Mouse (Mus musculus) stomach, embryonic 14.5 days (tissue): ENCODE measurements around the gene Ddah1. TPM values are rescaled to one million over a fixed set of nuclear protein-coding genes. Genes with fewer than 3 reads are reported as not detected.

ENCODE experiments used
- ATAC-seq: fragments of 200-750 bp; cut with Nextera tagmentation; 2 replicates; pipeline ENCODE4 v1.8.0; 2017; ENCODE audit warnings: low read depth, moderate TSS enrichment; ENCODE audit not compliant: insufficient number of reproducible peaks, insufficient read depth, low FRiP score
- H3K27ac ChIP-seq: fragments of 300-500 bp; sonication (generic); 2 replicates; pipeline ENCODE4 v1.5.1; 2014; ENCODE audit warnings: mild to moderate bottlenecking, low read length, moderate library complexity, mixed read lengths
- H3K27me3 ChIP-seq: fragments of 300-500 bp; sonication (generic); 2 replicates; pipeline ENCODE4 v1.6.1; 2014; ENCODE audit warnings: low read length, control low read depth, mixed read lengths; ENCODE audit not compliant: control insufficient read depth, insufficient read depth
- H3K36me3 ChIP-seq: fragments of 300-500 bp; sonication (generic); 2 replicates; pipeline ENCODE4 v1.6.1; 2014; ENCODE audit warnings: mild to moderate bottlenecking, control low read depth, low read length, moderate library complexity, mixed read lengths; ENCODE audit not compliant: control insufficient read depth, insufficient read depth
- H3K4me1 ChIP-seq: fragments of 300-500 bp; sonication (generic); 2 replicates; pipeline ENCODE4 v1.6.1; 2014; ENCODE audit warnings: low read length, control low read depth, mixed read lengths; ENCODE audit not compliant: control insufficient read depth, insufficient read depth
- H3K4me2 ChIP-seq: fragments of 300-500 bp; sonication (generic); replicated peaks from 2 replicates; pipeline ENCODE4 v1.6.1; 2014; ENCODE audit warnings: low read depth, low read length, control low read depth
- H3K4me3 ChIP-seq: fragments of 300-500 bp; sonication (generic); 2 replicates; pipeline ENCODE4 v1.5.1; 2014; ENCODE audit warnings: low read depth, low read length, control low read depth
- H3K9ac ChIP-seq: fragments of 300-500 bp; sonication (generic); replicated peaks from 2 replicates; pipeline ENCODE4 v1.6.1; 2014; ENCODE audit warnings: low read depth, mild to moderate bottlenecking, control low read depth, low read length, moderate library complexity, mixed read lengths
- H3K9me3 ChIP-seq: fragments of 300-500 bp; sonication (generic); 2 replicates; pipeline ENCODE4 v1.6.1; 2016; ENCODE audit warnings: low read depth, low read length, control low read depth; ENCODE audit not compliant: control insufficient read depth
- WGBS: fragments of 180-500 bp; shearing (Covaris S2); extraction: QIAGEN DNeasy Blood & Tissue Kit; methylation state at CpG from one replicate; pipeline ENCODE4 v1.1.7; 2014; 5-methylcytosine and 5-hydroxymethylcytosine counted together
- polyA plus RNA-seq: library from polyadenylated mRNA; unstranded; fragments of >200 nt; fragmentation: Nextera tagmentation; extraction: Ambion mirVana; gene quantifications from 2 replicates; pipeline ENCODE4 v1.2.1, GENCODE M21; 2014

The Ddah1 gene
- polyA plus RNA-seq, 1 experiment from 2014 or later: 24.0 TPM

GRCm38 (mm10) chr3:145802106-145802505 is 43.6 kb downstream of the Ddah1 start:
- no peaks in the 10 kb centered on the region for H3K9me3 ChIP-seq
- H3K27me3 ChIP-seq: no peaks in the 10 kb centered on the region
- no peak overlapping the region for H3K4me3 ChIP-seq
- WGBS: 63% methylated on average over 6 of the region's 6 CpGs
- no peaks in the 10 kb centered on the region for H3K36me3 ChIP-seq
- no peak overlapping the region for H3K4me2 ChIP-seq
- ATAC-seq: no peak
- no peak overlapping the region for H3K27ac ChIP-seq
- no peak overlapping the region for H3K9ac ChIP-seq
- peaks cover 13% of the 10 kb centered on the region; the same call in 1 of the 2 replicates for H3K4me1 ChIP-seq

DNA sequence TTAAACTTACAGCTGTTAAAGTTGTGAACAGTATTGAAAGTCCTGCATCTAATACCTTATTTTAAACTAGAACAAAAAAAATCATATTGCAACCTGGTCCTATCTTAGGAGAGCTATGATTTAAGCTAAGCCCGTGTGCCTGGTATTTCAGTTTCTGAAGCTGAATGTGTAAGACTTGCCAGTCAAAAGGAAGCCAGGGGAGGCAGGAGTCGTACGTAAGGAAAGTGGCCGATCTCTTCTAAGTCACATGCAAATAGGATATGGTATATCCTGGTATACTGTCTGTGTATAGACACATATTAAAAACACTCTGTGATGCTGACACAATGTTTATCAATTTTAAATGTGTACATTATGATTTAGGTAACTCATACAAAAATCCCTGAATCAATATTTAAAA is 47.4 kb downstream of the Ddah1 start:
- no peak overlapping the region for H3K9ac ChIP-seq
- H3K4me1 ChIP-seq: no peaks in the 10 kb centered on the region; the same call in 1 of the 2 replicates
- no peaks in the 10 kb centered on the region for H3K36me3 ChIP-seq
- ATAC-seq: no peak
- no peaks in the 10 kb centered on the region for H3K9me3 ChIP-seq
- WGBS: 44% methylated on average over 4 of the region's 4 CpGs
- H3K4me2 ChIP-seq: no peak overlapping the region
- no peak overlapping the region for H3K4me3 ChIP-seq
- no peaks in the 10 kb centered on the region for H3K27me3 ChIP-seq
- no peak overlapping the region for H3K27ac ChIP-seq

GRCm38 (mm10) chr3:145806502-145806901 is 48.0 kb downstream of the Ddah1 start:
- Histone ChIP-seq H3K27me3 (no peaks in the 10 kb centered on the region), H3K9me3 (no peaks in the 10 kb centered on the region), H3K36me3 (no peaks in the 10 kb centered on the region), H3K4me1 (no peaks in the 10 kb centered on the region; the same call in 1 of the 2 replicates), H3K27ac (no peak overlapping the region), H3K4me2 (no peak overlapping the region), H3K9ac (no peak overlapping the region), H3K4me3 (no peak overlapping the region)
- no peak for ATAC-seq
- 10% methylated on average over 5 of the region's 5 CpGs for WGBS

DNA sequence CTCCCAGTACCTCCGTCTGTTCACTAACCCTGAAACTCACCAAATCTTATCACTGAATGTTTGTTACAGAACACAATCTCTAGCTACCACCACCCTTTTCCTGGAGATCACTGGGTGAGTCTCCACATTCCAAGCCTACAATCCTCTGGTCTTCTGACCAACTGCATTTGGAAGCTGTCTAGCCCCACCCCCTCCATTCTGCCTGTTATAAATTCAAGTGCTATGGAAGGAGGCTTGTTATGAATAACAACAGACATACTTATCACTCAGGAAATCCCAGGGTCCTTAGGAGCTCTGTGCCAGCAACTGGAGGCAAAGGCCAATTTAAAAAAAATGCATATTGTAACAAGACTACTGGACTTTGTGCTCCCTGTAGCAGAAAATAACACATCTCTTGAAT is 58.3 kb downstream of the Ddah1 start:
- Histone ChIP-seq H3K9me3 (no peaks in the 10 kb centered on the region), H3K27ac (no peak overlapping the region), H3K9ac (no peak overlapping the region), H3K4me2 (no peak overlapping the region), H3K27me3 (no peaks in the 10 kb centered on the region), H3K4me3 (no peak overlapping the region), H3K36me3 (no peaks in the 10 kb centered on the region), H3K4me1 (peaks cover 20% of the 10 kb centered on the region; the same call in 1 of the 2 replicates)
- ATAC-seq: no peak
- WGBS: 83% methylated on average over 1 of the region's 1 CpGs

DNA sequence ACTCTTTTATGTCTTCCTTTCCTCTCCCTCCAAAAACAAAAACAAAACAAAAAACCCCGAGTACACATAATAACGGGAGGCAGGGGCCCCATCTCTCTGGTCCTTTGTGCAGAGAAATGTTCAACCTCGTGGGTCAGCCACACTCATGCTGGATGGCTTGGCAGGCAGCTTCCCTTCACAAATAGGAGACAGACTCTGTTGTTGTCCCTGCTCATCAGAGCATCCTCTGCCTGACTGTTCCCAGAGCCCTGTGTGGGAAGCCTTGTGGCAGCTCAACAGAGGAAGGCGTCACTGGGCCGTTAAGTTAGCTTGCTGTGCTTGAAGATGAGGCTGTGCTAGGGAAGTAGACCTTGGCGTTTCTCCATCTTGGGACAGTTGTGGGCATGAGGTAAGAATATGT is 58.8 kb downstream of the Ddah1 start:
- H3K4me3 ChIP-seq: no peak overlapping the region
- ATAC-seq: no peak
- H3K36me3 ChIP-seq: no peaks in the 10 kb centered on the region
- H3K4me2 ChIP-seq: no peak overlapping the region
- 66% methylated on average over 6 of the region's 6 CpGs for WGBS
- H3K9ac ChIP-seq: no peak overlapping the region
- peaks cover 20% of the 10 kb centered on the region; the same call in 1 of the 2 replicates for H3K4me1 ChIP-seq
- H3K9me3 ChIP-seq: no peaks in the 10 kb centered on the region
- no peaks in the 10 kb centered on the region for H3K27me3 ChIP-seq
- H3K27ac ChIP-seq: no peak overlapping the region

- no peaks in the 10 kb centered on the region for H3K36me3 ChIP-seq
- H3K4me2 ChIP-seq: no peak overlapping the region
- no peak overlapping the region for H3K4me3 ChIP-seq
- H3K27ac ChIP-seq: peak overlapping the region; percentile 55
- no peaks in the 10 kb centered on the region for H3K27me3 ChIP-seq
- WGBS: 31% methylated on average over 2 of the region's 2 CpGs
- H3K4me1 ChIP-seq: peaks cover 12% of the 10 kb centered on the region; the same call in 1 of the 2 replicates
- no peak for ATAC-seq
- H3K9me3 ChIP-seq: no peaks in the 10 kb centered on the region
- H3K9ac ChIP-seq: no peak overlapping the region
These were observed 62.0 kb downstream of the Ddah1 start for GRCm38 (mm10) chr3:145820439-145820838.

- H3K27me3 ChIP-seq: no peaks in the 10 kb centered on the region
- H3K27ac ChIP-seq: peak overlapping the region; percentile 55; the same call in 1 of the 2 replicates
- no peak overlapping the region for H3K4me2 ChIP-seq
- no peak for ATAC-seq
- no peak overlapping the region for H3K4me3 ChIP-seq
- H3K36me3 ChIP-seq: no peaks in the 10 kb centered on the region
- peaks cover 12% of the 10 kb centered on the region; the same call in 1 of the 2 replicates for H3K4me1 ChIP-seq
- WGBS: 94% methylated on average over 2 of the region's 2 CpGs
- no peaks in the 10 kb centered on the region for H3K9me3 ChIP-seq
- no peak overlapping the region for H3K9ac ChIP-seq
These were observed 62.5 kb downstream of the Ddah1 start for GRCm38 (mm10) chr3:145820938-145821337.

- H3K27ac ChIP-seq: no peak overlapping the region
- H3K9ac ChIP-seq: no peak overlapping the region
- 73% methylated on average over 4 of the region's 4 CpGs for WGBS
- peaks cover 7% of the 10 kb centered on the region; the same call in 1 of the 2 replicates for H3K4me1 ChIP-seq
- no peaks in the 10 kb centered on the region for H3K9me3 ChIP-seq
- no peak for ATAC-seq
- H3K27me3 ChIP-seq: no peaks in the 10 kb centered on the region
- no peaks in the 10 kb centered on the region for H3K36me3 ChIP-seq
- H3K4me2 ChIP-seq: no peak overlapping the region
- H3K4me3 ChIP-seq: no peak overlapping the region
These were observed 63.7 kb downstream of the Ddah1 start for GRCm38 (mm10) chr3:145822201-145822600.

- 84% methylated on average over 4 of the region's 4 CpGs for WGBS
- no peak for ATAC-seq
- H3K4me3 ChIP-seq: no peak overlapping the region
These were observed 65.2 kb downstream of the Ddah1 start for GRCm38 (mm10) chr3:145823661-145824060.

More at GRCm38 (mm10) chr3:145823661-145824060, 65.2 kb downstream of the Ddah1 start:
- no peaks in the 10 kb centered on the region for H3K36me3 ChIP-seq
- no peaks in the 10 kb centered on the region for H3K27me3 ChIP-seq
- H3K4me2 ChIP-seq: no peak overlapping the region
- H3K27ac ChIP-seq: no peak overlapping the region
- H3K9me3 ChIP-seq: no peaks in the 10 kb centered on the region
- H3K4me1 ChIP-seq: peaks cover 7% of the 10 kb centered on the region; the same call in 1 of the 2 replicates
- H3K9ac ChIP-seq: no peak overlapping the region
